Mouse (Mus musculus) stomach, embryonic 16.5 days (tissue): ENCODE measurements at regions not wholly inside any gene's neighbourhood (a gene's known extent, or its start where the extent isn't known, plus 50 kb on each side); places are given as distances from the start of the nearest gene placed in this dataset.

Experiments used
- ATAC-seq: fragments of 200-750 bp; cut with Nextera tagmentation; 2 replicates; pipeline ENCODE4 v1.8.0; 2017; ENCODE audit warnings: moderate number of reproducible peaks, moderate TSS enrichment; ENCODE audit not compliant: insufficient read depth, low FRiP score
- H3K27ac ChIP-seq: fragments of 300-500 bp; sonication (generic); 2 replicates; pipeline ENCODE4 v1.5.1; 2014; ENCODE audit warnings: low read length
- H3K27me3 ChIP-seq: fragments of 300-500 bp; sonication (generic); 2 replicates; pipeline ENCODE4 v1.6.1; 2014; ENCODE audit warnings: low read length, control low read depth, mixed read lengths; ENCODE audit not compliant: control insufficient read depth, insufficient read depth
- H3K36me3 ChIP-seq: fragments of 300-500 bp; sonication (generic); 2 replicates; pipeline ENCODE4 v1.6.1; 2014; ENCODE audit warnings: low read length; ENCODE audit not compliant: control insufficient read depth, insufficient read depth
- H3K4me1 ChIP-seq: fragments of 300-500 bp; sonication (generic); 2 replicates; pipeline ENCODE4 v1.6.1; 2014; ENCODE audit warnings: low read length, control low read depth, mixed read lengths; ENCODE audit not compliant: control insufficient read depth, insufficient read depth
- H3K4me2 ChIP-seq: fragments of 300-500 bp; sonication (generic); 2 replicates; pipeline ENCODE4 v1.6.1; 2014; ENCODE audit warnings: low read depth, low read length, mixed read lengths
- H3K4me3 ChIP-seq: fragments of 300-500 bp; sonication (generic); replicated peaks from 2 replicates; pipeline ENCODE4 v1.5.1; 2014; ENCODE audit warnings: mild to moderate bottlenecking, low read length
- H3K9ac ChIP-seq: fragments of 300-500 bp; sonication (generic); 2 replicates; pipeline ENCODE4 v1.6.1; 2014; ENCODE audit warnings: low read length
- H3K9me3 ChIP-seq: fragments of 300-500 bp; sonication (generic); replicated peaks from 2 replicates; pipeline ENCODE4 v1.6.1; 2016; ENCODE audit warnings: low read length, control low read depth; ENCODE audit not compliant: control insufficient read depth
- WGBS: fragments of 180-500 bp; shearing (Covaris S2); extraction: QIAGEN DNeasy Blood & Tissue Kit; methylation state at CpG from one replicate; pipeline ENCODE4 v1.1.7; 2014; 5-methylcytosine and 5-hydroxymethylcytosine counted together

DNA sequence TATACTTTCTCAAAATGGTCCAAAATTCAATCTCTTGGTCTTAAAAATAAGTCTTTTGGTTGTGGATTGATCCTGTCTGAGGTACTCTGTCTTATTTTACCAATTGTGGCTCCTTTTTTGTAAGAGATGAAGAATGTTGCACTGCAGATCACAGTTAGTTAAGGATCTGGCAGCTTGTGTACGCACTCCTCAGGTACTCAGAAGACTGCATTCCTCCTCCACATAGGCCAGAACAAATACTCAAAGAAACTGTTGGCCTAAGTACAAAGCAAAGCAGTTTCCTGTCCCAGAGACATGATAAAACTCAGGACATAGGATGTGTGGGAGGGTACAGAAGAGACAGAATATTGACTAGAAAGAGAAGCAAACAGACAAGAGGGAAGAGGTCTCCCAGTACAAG is 155.4 kb downstream of the Atp6ap1l start:
- no peaks in the 10 kb centered on the region for H3K27me3 ChIP-seq
- 74% methylated on average over 1 of the region's 1 CpGs for WGBS
- no peak overlapping the region for H3K27ac ChIP-seq
- no peaks in the 10 kb centered on the region for H3K4me1 ChIP-seq
- no peak overlapping the region for H3K9ac ChIP-seq
- H3K4me3 ChIP-seq, result no peak overlapping the region
- no peak for ATAC-seq
- no peak overlapping the region for H3K4me2 ChIP-seq
- no peaks in the 10 kb centered on the region for H3K9me3 ChIP-seq
- H3K36me3 ChIP-seq, result no peaks in the 10 kb centered on the region

DNA sequence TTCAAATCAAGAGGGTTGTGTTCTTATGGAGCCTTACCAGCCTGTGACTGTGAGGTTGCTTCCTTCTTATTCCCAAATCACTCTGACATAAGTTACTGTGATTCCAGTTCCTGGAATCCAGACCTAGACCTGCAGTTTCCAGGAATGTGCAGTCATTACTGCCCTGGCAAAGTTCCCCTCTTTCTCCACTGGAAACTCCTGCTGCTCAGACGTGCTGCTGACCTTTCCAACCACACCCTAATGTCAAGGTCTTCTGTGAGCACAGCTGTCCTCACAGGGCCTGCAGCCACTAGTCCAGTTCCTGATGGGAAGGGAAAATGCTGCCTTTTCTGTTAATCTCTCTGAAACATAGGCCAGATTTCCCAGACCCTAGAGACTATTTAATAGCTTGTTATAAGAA is 160.1 kb downstream of the Atp6ap1l start:
- H3K27ac ChIP-seq, result no peak overlapping the region
- 4% methylated on average over 1 of the region's 1 CpGs for WGBS
- no peak overlapping the region for H3K4me3 ChIP-seq
- no peaks in the 10 kb centered on the region for H3K4me1 ChIP-seq
- no peak for ATAC-seq
- H3K4me2 ChIP-seq, result no peak overlapping the region
- H3K9ac ChIP-seq, result no peak overlapping the region
- no peaks in the 10 kb centered on the region for H3K27me3 ChIP-seq
- no peaks in the 10 kb centered on the region for H3K9me3 ChIP-seq
- no peaks in the 10 kb centered on the region for H3K36me3 ChIP-seq

DNA sequence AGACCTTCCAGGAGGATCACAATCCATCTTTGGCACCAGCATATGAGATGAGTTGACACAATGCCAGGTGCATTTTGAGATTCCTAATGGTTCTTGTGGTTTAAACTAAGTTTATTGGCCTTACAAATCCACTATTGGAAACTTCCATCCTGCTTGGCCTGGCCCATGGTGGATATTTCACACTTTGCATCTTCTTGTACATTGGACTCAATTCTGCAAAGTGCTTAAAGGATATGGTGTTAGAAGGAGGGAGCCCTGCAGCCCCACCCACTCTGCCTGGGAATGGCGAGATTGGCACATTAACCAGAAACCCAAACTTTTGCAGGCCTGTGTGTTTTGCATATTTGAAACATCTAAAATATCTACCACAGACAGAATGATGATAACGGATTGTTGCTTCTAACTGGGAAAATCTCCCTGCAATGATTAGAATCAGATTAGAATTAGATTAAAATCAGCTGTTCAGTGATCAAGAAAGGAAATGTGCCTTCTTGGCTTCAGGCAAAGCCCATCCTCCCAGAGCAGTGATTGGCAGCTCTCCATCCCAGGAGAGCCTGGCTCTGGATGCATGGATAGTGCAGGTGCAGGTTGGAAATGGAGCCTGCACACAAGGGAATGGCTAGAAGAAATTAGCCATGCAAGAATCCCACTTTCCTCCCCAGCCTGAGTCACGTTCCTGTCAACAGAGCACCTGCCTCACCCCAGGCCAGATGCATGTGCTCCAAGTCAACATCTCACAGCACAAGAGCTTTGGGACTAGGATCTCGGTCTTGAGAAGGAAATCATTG is 162.3 kb downstream of the Atp6ap1l start:
- WGBS, result 74% methylated on average over 4 of the region's 4 CpGs
- no peak overlapping the region for H3K4me2 ChIP-seq

DNA sequence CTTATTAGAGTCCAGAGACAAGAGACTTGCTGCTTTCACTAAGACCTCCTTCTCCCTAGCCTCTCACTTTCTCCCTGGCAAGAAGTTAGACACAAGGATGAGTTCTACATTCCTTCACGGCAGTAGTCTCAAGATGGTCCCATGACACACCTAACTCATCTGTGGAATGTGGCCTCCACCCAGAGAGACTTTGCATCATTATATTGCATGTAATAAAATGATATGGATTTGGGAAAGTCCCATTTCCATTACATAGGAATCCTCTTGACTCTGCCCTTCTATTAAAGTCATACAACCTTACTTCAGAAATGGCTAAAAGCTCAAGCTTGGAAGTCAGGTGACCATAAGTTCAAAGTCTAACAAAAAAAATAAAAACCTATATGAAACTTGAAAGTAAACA is 165.4 kb downstream of the Atp6ap1l start:
- H3K9ac ChIP-seq, result no peak overlapping the region
- no peaks in the 10 kb centered on the region for H3K9me3 ChIP-seq
- ATAC-seq, result no peak
- no peaks in the 10 kb centered on the region for H3K4me1 ChIP-seq
- WGBS, result 89% methylated on average over 1 of the region's 1 CpGs
- H3K27ac ChIP-seq, result no peak overlapping the region
- no peaks in the 10 kb centered on the region for H3K36me3 ChIP-seq
- no peak overlapping the region for H3K4me3 ChIP-seq
- no peak overlapping the region for H3K4me2 ChIP-seq
- no peaks in the 10 kb centered on the region for H3K27me3 ChIP-seq

More for the DNA sequence above, 162.3 kb downstream of the Atp6ap1l start:
- H3K9me3 ChIP-seq, result no peaks in the 10 kb centered on the region
- no peak for ATAC-seq
- H3K4me1 ChIP-seq, result no peaks in the 10 kb centered on the region
- no peak overlapping the region for H3K27ac ChIP-seq
- no peak overlapping the region for H3K9ac ChIP-seq
- H3K4me3 ChIP-seq, result no peak overlapping the region
- no peaks in the 10 kb centered on the region for H3K27me3 ChIP-seq
- no peaks in the 10 kb centered on the region for H3K36me3 ChIP-seq

DNA sequence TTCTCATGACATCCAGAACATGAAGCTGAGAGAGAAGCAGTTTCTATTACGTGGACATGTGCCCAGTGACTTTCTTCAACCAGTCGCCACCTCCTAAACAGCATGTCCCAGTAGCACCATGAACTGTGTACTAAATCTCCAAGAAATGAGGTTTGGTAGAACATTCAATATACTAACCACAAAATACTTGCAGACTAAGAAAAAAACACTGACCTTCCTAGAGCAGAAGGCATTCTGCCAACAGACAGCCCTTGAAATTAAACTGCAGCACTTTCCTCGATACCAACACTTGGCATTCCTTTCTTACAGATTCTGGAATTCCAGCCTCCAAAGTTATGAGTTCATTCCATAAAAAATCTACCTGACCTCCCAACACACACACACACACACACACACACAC is 166.6 kb downstream of the Atp6ap1l start:
- Histone ChIP-seq H3K4me2 (no peak overlapping the region), H3K4me1 (no peaks in the 10 kb centered on the region), H3K9ac (no peak overlapping the region), H3K27ac (no peak overlapping the region), H3K4me3 (no peak overlapping the region), H3K9me3 (no peaks in the 10 kb centered on the region), H3K36me3 (no peaks in the 10 kb centered on the region), H3K27me3 (no peaks in the 10 kb centered on the region)
- no peak for ATAC-seq
- 69% methylated on average over 3 of the region's 3 CpGs for WGBS

DNA sequence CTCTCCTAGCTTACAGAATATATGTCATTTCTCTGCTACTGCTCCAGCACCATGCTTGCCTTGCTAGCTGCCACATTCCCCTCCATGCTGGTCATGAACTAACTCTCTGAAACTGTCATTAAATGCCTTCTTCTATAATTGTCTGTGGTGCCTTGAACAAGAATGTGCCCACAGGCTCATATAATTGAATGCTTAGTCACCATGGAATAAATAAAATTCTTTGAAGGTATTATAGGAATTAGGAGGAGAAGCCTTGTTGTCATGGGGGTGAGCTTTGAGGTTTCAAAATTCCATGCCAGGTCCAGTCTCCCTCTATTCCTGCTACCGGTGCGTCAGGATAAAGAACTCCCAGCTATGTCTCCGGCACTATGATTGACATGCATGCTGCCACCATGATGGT is 171.9 kb downstream of the Atp6ap1l start:
- H3K4me2 ChIP-seq, result no peak overlapping the region
- H3K4me1 ChIP-seq, result no peaks in the 10 kb centered on the region
- no peak overlapping the region for H3K4me3 ChIP-seq
- ATAC-seq, result no peak
- no peak overlapping the region for H3K27ac ChIP-seq
- H3K9me3 ChIP-seq, result no peaks in the 10 kb centered on the region
- no peaks in the 10 kb centered on the region for H3K36me3 ChIP-seq
- H3K9ac ChIP-seq, result no peak overlapping the region
- 95% methylated on average over 3 of the region's 3 CpGs for WGBS
- H3K27me3 ChIP-seq, result no peaks in the 10 kb centered on the region

DNA sequence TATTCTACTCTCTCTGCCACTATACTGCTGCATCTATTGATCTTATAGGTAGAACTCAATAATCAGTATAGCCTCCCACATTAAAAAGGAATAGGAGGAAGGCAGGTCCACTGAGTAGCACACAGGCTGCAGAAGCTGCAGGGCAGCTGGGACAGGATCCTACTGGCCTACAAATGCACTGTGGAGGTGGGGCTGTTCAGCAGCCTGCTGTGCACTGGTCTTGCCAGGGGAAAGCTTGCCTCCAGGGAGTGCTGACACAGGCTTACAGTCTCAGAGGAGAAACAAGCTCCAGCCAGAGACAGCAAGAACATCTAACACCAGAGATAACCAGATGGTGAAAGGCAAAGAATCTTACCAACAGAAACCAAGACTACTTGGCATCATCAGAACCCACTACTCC is 176.1 kb downstream of the Atp6ap1l start:
- H3K9me3 ChIP-seq, result no peaks in the 10 kb centered on the region
- H3K9ac ChIP-seq, result no peak overlapping the region
- no peaks in the 10 kb centered on the region for H3K36me3 ChIP-seq
- no peak overlapping the region for H3K27ac ChIP-seq
- H3K4me2 ChIP-seq, result no peak overlapping the region
- no peak overlapping the region for H3K4me3 ChIP-seq
- no peaks in the 10 kb centered on the region for H3K27me3 ChIP-seq
- ATAC-seq, result no peak
- H3K4me1 ChIP-seq, result no peaks in the 10 kb centered on the region

DNA sequence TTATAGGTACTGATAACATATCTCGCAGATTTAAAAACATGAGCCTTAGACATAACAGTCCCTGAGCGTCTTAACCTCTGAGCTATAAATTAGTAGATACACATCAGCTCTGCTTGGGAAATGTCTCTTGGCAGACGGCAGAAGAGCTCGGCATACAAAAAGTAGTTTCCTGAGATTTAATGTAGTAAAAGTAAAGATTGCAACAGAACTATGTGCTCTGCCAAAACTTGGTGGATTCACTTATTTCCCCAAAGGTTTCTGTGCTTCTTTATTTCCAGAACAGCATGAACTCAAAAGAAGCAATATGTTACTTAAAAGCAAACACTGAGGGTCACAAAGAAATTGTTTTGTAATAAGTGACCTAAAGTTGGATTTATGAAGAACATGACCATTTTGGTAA is 177.3 kb downstream of the Atp6ap1l start:
- Histone ChIP-seq H3K27me3 (no peaks in the 10 kb centered on the region), H3K4me1 (no peaks in the 10 kb centered on the region), H3K9ac (no peak overlapping the region), H3K9me3 (no peaks in the 10 kb centered on the region), H3K36me3 (no peaks in the 10 kb centered on the region), H3K27ac (no peak overlapping the region), H3K4me2 (no peak overlapping the region), H3K4me3 (no peak overlapping the region)
- ATAC-seq, result no peak
- WGBS, result 47% methylated on average over 4 of the region's 4 CpGs

DNA sequence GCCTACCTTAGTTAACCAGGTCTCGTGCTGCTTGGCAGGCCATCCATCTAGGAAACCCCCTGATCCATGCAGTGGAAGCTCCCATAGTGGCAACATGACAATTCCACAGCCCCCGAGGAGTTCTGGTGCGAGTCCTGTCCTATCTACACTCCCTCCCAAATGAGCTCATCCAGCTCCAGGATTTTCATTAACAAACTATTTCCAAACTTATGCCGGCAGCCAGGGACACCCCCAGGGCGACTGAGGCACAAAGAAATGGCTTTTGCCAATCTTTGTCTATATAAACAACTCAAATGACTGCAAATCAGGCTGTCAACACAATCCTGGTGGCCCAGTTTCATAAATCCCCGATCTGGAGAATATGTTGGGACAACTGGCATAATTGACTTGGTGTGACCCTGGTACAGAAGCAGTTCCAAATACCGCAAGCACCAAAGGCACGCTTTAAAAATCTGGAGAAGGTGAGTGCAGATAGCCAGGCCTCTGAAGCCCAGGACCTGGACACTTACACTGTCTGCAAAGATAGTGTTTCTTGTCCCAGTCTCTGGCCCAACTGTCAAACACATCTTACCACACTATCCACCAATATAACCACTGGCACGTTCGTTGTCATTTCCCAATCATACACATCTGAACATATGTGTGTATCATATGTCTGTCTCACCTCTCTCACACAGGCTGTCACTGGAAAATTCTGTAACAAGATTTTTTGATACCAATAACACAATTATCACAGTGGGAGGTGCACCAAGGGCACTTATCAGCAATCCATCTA is 179.9 kb downstream of the Atp6ap1l start:
- Histone ChIP-seq H3K9ac (no peak overlapping the region), H3K4me2 (no peak overlapping the region), H3K4me1 (no peaks in the 10 kb centered on the region), H3K27me3 (no peaks in the 10 kb centered on the region), H3K4me3 (no peak overlapping the region), H3K27ac (no peak overlapping the region), H3K9me3 (no peaks in the 10 kb centered on the region), H3K36me3 (no peaks in the 10 kb centered on the region)
- 82% methylated on average over 10 of the region's 10 CpGs for WGBS
- no peak for ATAC-seq
